Mouse (Mus musculus) adrenal gland, adult (tissue): ENCODE measurements around the gene Olfr58.
"Not testable (repeated sequence)": the region's sequence is repeated elsewhere in the genome, so short reads cannot be mapped to it uniquely, and the experiment has no call there.

Source experiments
- DNase-seq, 2 experiments: peaks; one replicate each; pipeline ENCODE4 v3.0.0; 2022 to 2023; ENCODE audit warnings: low spot score in 1 of 2; ENCODE audit not compliant: inconsistent age in 2 of 2

Olfr58 gene

GRCm38 (mm10) chr9:19779983-19780382 is at the start of gene Olfr58:
TSS of gene Olfr58 (plus strand) at chr9:19780283.
- no peak for DNase-seq

GRCm38 (mm10) chr9:19769136-19769535 is 10.9 kb upstream of the Olfr58 start:
- DNase-seq: no peak

DNA sequence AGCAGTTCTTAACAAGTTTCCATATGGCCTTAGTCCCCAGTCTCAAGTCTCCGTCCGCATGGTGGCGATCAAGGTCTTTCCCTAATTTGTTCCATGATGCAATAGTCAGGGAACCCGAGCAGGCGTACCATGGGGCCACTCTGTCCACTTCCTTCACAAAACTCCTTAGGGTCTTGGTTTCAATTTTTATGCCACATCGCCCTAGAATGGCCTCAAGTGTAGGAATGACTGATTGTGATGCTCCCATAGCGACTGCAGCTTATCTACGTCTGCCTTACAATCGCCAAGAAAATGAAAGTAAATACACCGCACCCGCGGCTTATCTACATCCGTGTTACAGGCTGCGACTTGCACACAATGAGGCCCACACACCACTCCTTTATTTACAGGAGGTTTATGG is 10.4 kb upstream of the Olfr58 start:
- DNase-seq: no peak

GRCm38 (mm10) chr9:19803000-19803399 is 22.9 kb downstream of the Olfr58 start:
- DNase-seq: no peak

DNA sequence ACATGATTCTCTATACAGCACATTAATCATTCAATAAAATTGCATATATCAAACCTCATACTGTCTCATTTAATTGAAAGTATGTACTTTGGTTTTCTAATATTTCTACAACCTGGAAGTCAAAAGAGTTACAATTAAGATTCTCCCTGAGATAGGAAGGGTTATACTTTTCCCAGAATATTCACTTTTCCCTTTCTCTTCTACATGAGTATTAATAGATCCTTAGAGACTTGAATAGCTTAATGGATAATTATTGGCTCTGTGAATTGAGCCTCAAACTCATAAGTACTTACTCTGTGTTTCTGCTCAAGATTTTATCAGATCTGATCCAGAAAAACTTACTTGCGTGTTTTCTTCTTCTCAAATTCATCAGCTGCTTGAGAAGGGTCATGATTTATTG is 24.5 kb downstream of the Olfr58 start, which contains the start of gene Olfr859:
Olfr859 (plus strand) TSS at position 301 of the 400 bp plus-strand sequence.
- not testable (repeated sequence) for DNase-seq
